Mouse (Mus musculus) kidney, postnatal 0 days (tissue): ENCODE results near the gene Olfr784. TPM values are rescaled to one million over a fixed set of nuclear protein-coding genes. Genes with fewer than 3 reads are reported as not detected.

ENCODE experiments used
- ATAC-seq: fragments of 200-750 bp; cut with Nextera tagmentation; replicated peaks from 2 replicates; pipeline ENCODE4 v1.8.0; 2017; ENCODE audit warnings: low read depth, moderate number of reproducible peaks, moderate TSS enrichment, moderate library complexity; ENCODE audit not compliant: low FRiP score
- DNase-seq: peaks from one replicate; pipeline ENCODE4 v3.0.0-alpha.2; 2016; ENCODE audit warnings: low spot score
- H3K27ac ChIP-seq: fragments of 300-500 bp; sonication (generic); 2 replicates; pipeline ENCODE4 v1.5.1; 2014; ENCODE audit warnings: mild to moderate bottlenecking
- H3K27me3 ChIP-seq: fragments of 300-500 bp; sonication (generic); 2 replicates; pipeline ENCODE4 v1.6.1; 2014; ENCODE audit warnings: low read length, mixed read lengths; ENCODE audit not compliant: insufficient read depth
- H3K36me3 ChIP-seq: fragments of 300-500 bp; sonication (generic); 2 replicates; pipeline ENCODE4 v1.6.1; 2014; ENCODE audit warnings: low read length, mixed read lengths; ENCODE audit not compliant: insufficient read depth
- H3K4me1 ChIP-seq: fragments of 300-500 bp; sonication (generic); replicated peaks from 2 replicates; pipeline ENCODE4 v1.6.1; 2014; ENCODE audit warnings: antibody characterized with exemption, low read length, mixed read lengths; ENCODE audit not compliant: insufficient read depth
- H3K4me2 ChIP-seq: fragments of 300-500 bp; sonication (generic); 2 replicates; pipeline ENCODE4 v1.6.1; 2014; ENCODE audit warnings: mild to moderate bottlenecking, low read length, moderate library complexity, mixed read lengths
- H3K4me3 ChIP-seq: fragments of 300-500 bp; sonication (generic); replicated peaks from 2 replicates; pipeline ENCODE4 v1.5.1; 2014; ENCODE audit warnings: low read depth, low read length
- H3K9ac ChIP-seq: fragments of 300-500 bp; sonication (generic); 2 replicates; pipeline ENCODE4 v1.6.1; 2014; ENCODE audit warnings: low read depth, low read length
- H3K9me3 ChIP-seq: fragments of 300-500 bp; sonication (generic); replicated peaks from 2 replicates; pipeline ENCODE4 v1.6.1; 2016; ENCODE audit warnings: low read length, inconsistent platforms, mixed read lengths
- CTCF ChIP-seq: IDR thresholded peaks from 2 replicates; pipeline ENCODE4 v1.5.1; 2016; ENCODE audit warnings: antibody characterized with exemption, low read depth, mild to moderate bottlenecking, moderate library complexity
- WGBS: fragments of 180-500 bp; shearing (Covaris S2); extraction: QIAGEN DNeasy Blood & Tissue Kit; methylation state at CpG from one replicate; pipeline ENCODE4 v1.1.7; 2014; 5-methylcytosine and 5-hydroxymethylcytosine counted together
- polyA plus RNA-seq: library from polyadenylated mRNA; unstranded; fragments of >200 nt; fragmentation: Nextera tagmentation; extraction: Ambion mirVana; gene quantifications from 2 replicates; pipeline ENCODE4 v1.2.1, GENCODE M21; 2015

Olfr784 gene
- polyA plus RNA-seq, 1 experiment from 2014 or later, result not detected

- H3K9me3 ChIP-seq, result no peaks in the 10 kb centered on the region
- DNase-seq (no peak), ATAC-seq (no peak)
- H3K4me3 ChIP-seq, result no peak within 1 kb of the TSS
- WGBS, result 66% methylated on average over 2 of the region's 2 CpGs
- H3K36me3 ChIP-seq, result no peaks in the 10 kb centered on the region
- no peak within 1 kb of the TSS for H3K9ac ChIP-seq
- no peak within 1 kb of the TSS for H3K27ac ChIP-seq
- no peak for TF ChIP-seq CTCF
- no peaks in the 10 kb centered on the region for H3K4me1 ChIP-seq
- no peak within 1 kb of the TSS for H3K4me2 ChIP-seq
- no peaks in the 10 kb centered on the region for H3K27me3 ChIP-seq
Measured at GRCm38 (mm10) chr10:129405126-129405525, 21.2 kb downstream of the Olfr784 start, which contains the start of gene Olfr785. Gene Olfr785 (plus strand): TSS chr10:129405426.

GRCm38 (mm10) chr10:129427006-129427405 is 43.1 kb downstream of the Olfr784 start, which contains the start of gene Olfr786:
Gene Olfr786 (plus strand): TSS chr10:129427306.
- Histone ChIP-seq H3K36me3 (no peaks in the 10 kb centered on the region), H3K9ac (no peak within 1 kb of the TSS), H3K9me3 (no peaks in the 10 kb centered on the region), H3K4me3 (no peak within 1 kb of the TSS), H3K4me1 (no peaks in the 10 kb centered on the region), H3K4me2 (no peak within 1 kb of the TSS), H3K27me3 (no peaks in the 10 kb centered on the region), H3K27ac (no peak within 1 kb of the TSS)
- DNase-seq (no peak), ATAC-seq (no peak)
- no peak for TF ChIP-seq CTCF

Other genes with a start within 250 kb of the Olfr784 start
- gene Olfr770, start 245.1 kb upstream of the Olfr784 start, polyA plus RNA-seq, result not detected in 2 replicates
- not detected in 2 replicates for gene Olfr771, start 219.3 kb upstream of the Olfr784 start, polyA plus RNA-seq
- gene Olfr772, start 206.2 kb upstream of the Olfr784 start, polyA plus RNA-seq, result not detected in 2 replicates
- not detected in 2 replicates for gene Olfr773, start 196.7 kb upstream of the Olfr784 start, polyA plus RNA-seq
- gene Olfr774, start 147.9 kb upstream of the Olfr784 start, polyA plus RNA-seq, result not detected in 2 replicates
- gene Olfr775, start 135.7 kb upstream of the Olfr784 start, polyA plus RNA-seq, result not detected in 2 replicates
- gene Olfr776, start 125.0 kb upstream of the Olfr784 start, polyA plus RNA-seq, result not detected in 2 replicates
- gene Olfr777, start 112.6 kb upstream of the Olfr784 start, polyA plus RNA-seq, result not detected in 2 replicates
- not detected in 2 replicates for gene Olfr780, start 66.0 kb upstream of the Olfr784 start, polyA plus RNA-seq
- not detected in 2 replicates for gene Olfr781, start 55.2 kb upstream of the Olfr784 start, polyA plus RNA-seq
- not detected in 2 replicates for gene Olfr782, start 35.2 kb upstream of the Olfr784 start, polyA plus RNA-seq
- not detected in 2 replicates for gene Olfr785, start 21.3 kb downstream of the Olfr784 start, polyA plus RNA-seq
- not detected in 2 replicates for gene Olfr786, start 43.2 kb downstream of the Olfr784 start, polyA plus RNA-seq
- not detected in 2 replicates for gene Olfr787, start 77.8 kb downstream of the Olfr784 start, polyA plus RNA-seq
- not detected in 2 replicates for gene Olfr788, start 86.9 kb downstream of the Olfr784 start, polyA plus RNA-seq
- not detected in 2 replicates for gene Olfr789, start 100.7 kb downstream of the Olfr784 start, polyA plus RNA-seq
- not detected in 2 replicates for gene Olfr790, start 114.4 kb downstream of the Olfr784 start, polyA plus RNA-seq
- gene Olfr791, start 137.7 kb downstream of the Olfr784 start, polyA plus RNA-seq, result not detected in 2 replicates
- not detected in 2 replicates for gene Olfr792, start 155.1 kb downstream of the Olfr784 start, polyA plus RNA-seq
- not detected in 2 replicates for gene Olfr794, start 183.6 kb downstream of the Olfr784 start, polyA plus RNA-seq
- gene Olfr796, start 228.5 kb downstream of the Olfr784 start, polyA plus RNA-seq, result not detected in 2 replicates
- gene Olfr798, start 243.9 kb downstream of the Olfr784 start, polyA plus RNA-seq, result not detected in 2 replicates